ENCODE assay signal across 1 mouse cellular context in genomic region chr2:144310273-144310672, GRCm38 (mm10).
TF ChIP-seq lines count a peak whose summit lies in the region.

No protein-coding gene starts in this region.

TF ChIP-seq in ES-E14, 5 proteins besides CTCF, POLR2A, EP300 and RAD21:
- no peak for TF ChIP-seq ZNF384 (IDR thresholded peaks at IDR 0.05; ENCODE audit: low read depth, low read length)
- TF ChIP-seq ZC3H11A (IDR thresholded peaks at IDR 0.05; ENCODE audit: borderline replicate concordance, low read depth, low read length) = no peak
- TF ChIP-seq CHD2 (IDR thresholded peaks at IDR 0.05; ENCODE audit: low read depth, low read length) = no peak
- TF ChIP-seq HCFC1 (IDR thresholded peaks at IDR 0.05; ENCODE audit: borderline replicate concordance, insufficient read depth, low read length) = no peak
- TF ChIP-seq MAFK (IDR thresholded peaks at IDR 0.05; ENCODE audit: insufficient read depth, low read depth, low read length) = no peak
TF ChIP-seq in ES-E14: peak in this region for 0.
